Mouse (Mus musculus) bone marrow macrophage, adult 2 months (primary cell): ENCODE results near the gene Cfap54.

Experiments
- CTCF ChIP-seq: IDR thresholded peaks from 2 replicates; pipeline ENCODE4 v1.5.1; 2012; ENCODE audit warnings: low read depth, mild to moderate bottlenecking, low read length, moderate library complexity
- POLR2A ChIP-seq: IDR thresholded peaks from 2 replicates; pipeline ENCODE4 v1.6.1; 2012; ENCODE audit warnings: mild to moderate bottlenecking, low read depth, low read length, borderline replicate concordance

DNA sequence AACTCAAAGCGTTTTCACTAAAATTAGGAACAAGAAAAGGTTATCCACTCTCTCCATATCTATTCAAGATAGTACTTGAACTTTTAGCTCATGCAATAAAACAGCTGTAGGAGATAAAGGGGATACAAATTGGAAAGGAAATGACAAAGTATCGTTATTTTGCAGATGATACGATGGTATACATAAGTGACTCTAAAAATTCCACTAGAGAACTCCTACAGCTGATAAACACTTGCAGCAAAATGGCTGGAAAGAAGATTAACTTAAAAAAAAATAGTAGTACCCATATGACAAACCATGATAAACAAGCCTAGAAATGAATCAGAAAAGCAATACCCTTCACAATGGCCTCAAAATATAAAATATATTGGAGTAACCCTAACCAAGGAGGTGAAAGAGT is 352.7 kb downstream of the Cfap54 start:
- TF ChIP-seq CTCF, result no peak
- no peak for TF ChIP-seq POLR2A
